Mouse (Mus musculus): ENCODE data around the gene Pspn. TPM values are rescaled to one million over a fixed set of nuclear protein-coding genes. Genes with fewer than 3 reads are reported as not detected.

The Pspn gene
- polyA plus RNA-seq, 1 experiment from 2014 or later: 0.37 TPM

DNA sequence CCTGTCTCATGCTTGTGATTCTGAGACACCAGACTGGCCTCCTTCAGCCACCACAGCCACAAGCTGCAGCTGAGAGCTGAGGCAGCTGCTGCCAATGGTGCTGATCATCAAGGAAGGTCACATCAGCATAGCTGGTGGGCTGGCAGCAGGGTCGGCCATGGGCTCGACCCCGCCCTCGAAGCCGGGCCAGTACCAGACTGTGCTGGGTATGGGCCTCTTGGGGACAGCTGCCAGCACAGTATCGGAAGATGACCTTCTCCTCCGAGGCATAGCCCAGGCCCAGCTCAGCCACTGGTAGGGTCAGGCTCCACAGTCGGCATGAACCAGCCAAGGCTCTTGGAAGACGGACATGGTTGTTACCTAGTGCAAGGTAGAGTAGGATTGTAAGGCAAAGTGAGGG, 404 bp downstream of the Pspn start:
- TF ChIP-seq EP300 (IDR thresholded peaks at IDR 0.05): no peak
- no peak for TF ChIP-seq CTCF (IDR thresholded peaks at IDR 0.05)
- Histone ChIP-seq H3K36me3 (ENCODE audit: insufficient read depth, low read length) (peaks cover 15% of the 10 kb centered on the region), H3K27ac (ENCODE audit: low read length) (no peak overlapping the region), H3K4me1 (ENCODE audit: insufficient read depth, low read depth, low read length) (no peaks in the 10 kb centered on the region; the same call in 1 of the 2 replicates), H3K4me3 (ENCODE audit: low read depth, low read length) (no peak overlapping the region), H3K9me3 (ENCODE audit: low read length) (no peaks in the 10 kb centered on the region), H3K27me3 (replicated peaks; ENCODE audit: insufficient read depth, low read length) (no peaks in the 10 kb centered on the region), H3K4me2 (replicated peaks; ENCODE audit: low read depth, low read length) (no peak overlapping the region), H3K9ac (replicated peaks; ENCODE audit: low read depth) (no peak overlapping the region)
- ATAC-seq: no peak
- WGBS: 94% methylated on average over 9 of the region's 9 CpGs
- DNase-seq (ENCODE audit: low spot score): no peak

- H3K4me3 ChIP-seq (ENCODE audit: low read depth, low read length): peak within 1 kb of the TSS; percentile 74
- no peak; the same call in 1 of the 2 replicates for TF ChIP-seq EP300 (IDR thresholded peaks at IDR 0.05)
- peak; percentile 90 for TF ChIP-seq CTCF (IDR thresholded peaks at IDR 0.05)
- peak within 1 kb of the TSS; percentile 59 for H3K27ac ChIP-seq (ENCODE audit: low read length)
- ATAC-seq (peak; percentile 100), DNase-seq (ENCODE audit: low spot score) (peak; percentile 100)
- H3K9ac ChIP-seq (replicated peaks; ENCODE audit: low read depth): peak within 1 kb of the TSS; percentile 34
- H3K4me1 ChIP-seq (ENCODE audit: insufficient read depth, low read depth, low read length): no peaks in the 10 kb centered on the region; the same call in 1 of the 2 replicates
- no peaks in the 10 kb centered on the region for H3K9me3 ChIP-seq (ENCODE audit: low read length)
- H3K36me3 ChIP-seq (ENCODE audit: insufficient read depth, low read length): peaks cover 11% of the 10 kb centered on the region; the same call in 1 of the 2 replicates
- H3K4me2 ChIP-seq (replicated peaks; ENCODE audit: low read depth, low read length): peak within 1 kb of the TSS; percentile 59
- WGBS: under 1% methylated on average over 37 of the region's 38 CpGs
- no peaks in the 10 kb centered on the region for H3K27me3 ChIP-seq (replicated peaks; ENCODE audit: insufficient read depth, low read length)
These were observed 2.7 kb downstream of the Pspn start, which contains the start of gene Alkbh7 for GRCm38 (mm10) chr17:56997029-56997667. Gene Alkbh7, plus strand, starts transcription at chr17:56997339.

DNA sequence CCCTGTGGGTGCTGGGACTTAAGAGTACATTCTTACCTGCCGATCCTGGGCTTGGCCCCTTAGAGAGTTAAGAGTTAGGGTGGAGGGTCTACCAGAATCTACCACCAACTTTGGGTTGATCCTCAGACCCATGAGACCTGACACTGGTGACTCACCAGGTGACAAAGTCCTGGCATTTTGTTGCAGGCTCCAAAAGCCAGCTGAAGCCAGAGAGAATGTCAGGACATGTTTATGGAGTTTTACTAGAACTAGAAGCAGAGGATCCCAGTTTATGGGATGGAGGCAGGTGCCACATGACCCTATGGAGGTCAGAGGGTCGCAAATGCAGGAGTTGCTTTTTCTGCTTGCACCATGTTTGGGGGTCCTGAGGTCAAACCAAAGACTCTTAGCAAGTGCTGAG, 3.3 kb downstream of the Pspn start:
- no peak overlapping the region for H3K9ac ChIP-seq (replicated peaks; ENCODE audit: low read depth)
- TF ChIP-seq CTCF (IDR thresholded peaks at IDR 0.05): no peak
- no peak for TF ChIP-seq EP300 (IDR thresholded peaks at IDR 0.05)
- H3K36me3 ChIP-seq (ENCODE audit: insufficient read depth, low read length): peaks cover 11% of the 10 kb centered on the region; the same call in 1 of the 2 replicates
- H3K4me2 ChIP-seq (replicated peaks; ENCODE audit: low read depth, low read length): no peak overlapping the region
- H3K4me1 ChIP-seq (ENCODE audit: insufficient read depth, low read depth, low read length): no peaks in the 10 kb centered on the region; the same call in 1 of the 2 replicates
- WGBS: 65% methylated on average over 2 of the region's 2 CpGs
- no peak overlapping the region for H3K27ac ChIP-seq (ENCODE audit: low read length)
- no peak for DNase-seq (ENCODE audit: low spot score)
- no peaks in the 10 kb centered on the region for H3K27me3 ChIP-seq (replicated peaks; ENCODE audit: insufficient read depth, low read length)
- no peaks in the 10 kb centered on the region for H3K9me3 ChIP-seq (ENCODE audit: low read length)
- no peak overlapping the region for H3K4me3 ChIP-seq (ENCODE audit: low read depth, low read length)
- no peak for ATAC-seq

DNA sequence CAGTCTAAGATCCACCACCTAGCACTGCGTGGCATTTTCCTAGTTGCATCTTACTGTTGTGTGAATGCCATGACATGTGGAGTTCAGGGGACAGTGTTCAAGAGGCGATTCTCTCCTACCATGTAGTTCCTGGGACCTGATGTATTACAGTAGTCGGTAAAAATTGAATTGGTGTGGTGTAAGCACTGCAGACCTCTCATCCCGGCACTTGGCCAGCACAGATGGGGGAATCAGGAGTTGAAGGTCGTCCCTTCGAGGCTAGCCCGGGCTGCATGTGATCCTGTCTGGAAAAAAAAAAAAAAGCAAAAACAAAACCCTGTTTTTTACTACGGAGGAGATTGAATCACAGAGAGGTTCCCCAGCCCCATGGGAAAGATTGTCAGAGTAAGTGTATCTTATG, 4.8 kb downstream of the Pspn start:
- TF ChIP-seq CTCF (IDR thresholded peaks at IDR 0.05) (no peak), EP300 (IDR thresholded peaks at IDR 0.05) (no peak)
- H3K4me2 ChIP-seq (replicated peaks; ENCODE audit: low read depth, low read length): no peak overlapping the region
- H3K4me1 ChIP-seq (ENCODE audit: insufficient read depth, low read depth, low read length): no peaks in the 10 kb centered on the region; the same call in 1 of the 2 replicates
- no peaks in the 10 kb centered on the region for H3K9me3 ChIP-seq (ENCODE audit: low read length)
- WGBS: 82% methylated on average over 8 of the region's 8 CpGs
- no peak for ATAC-seq
- no peak overlapping the region for H3K9ac ChIP-seq (replicated peaks; ENCODE audit: low read depth)
- H3K27ac ChIP-seq (ENCODE audit: low read length): no peak overlapping the region
- H3K4me3 ChIP-seq (ENCODE audit: low read depth, low read length): no peak overlapping the region
- no peaks in the 10 kb centered on the region for H3K27me3 ChIP-seq (replicated peaks; ENCODE audit: insufficient read depth, low read length)
- no peak for DNase-seq (ENCODE audit: low spot score)
- peaks cover 11% of the 10 kb centered on the region; the same call in 1 of the 2 replicates for H3K36me3 ChIP-seq (ENCODE audit: insufficient read depth, low read length)

- ATAC-seq: no peak
- no peaks in the 10 kb centered on the region for H3K9me3 ChIP-seq (ENCODE audit: low read length)
- no peak overlapping the region for H3K9ac ChIP-seq (replicated peaks; ENCODE audit: low read depth)
- TF ChIP-seq CTCF (IDR thresholded peaks at IDR 0.05): no peak
- TF ChIP-seq EP300 (IDR thresholded peaks at IDR 0.05): no peak
- H3K36me3 ChIP-seq (ENCODE audit: insufficient read depth, low read length): peaks cover 8% of the 10 kb centered on the region; the same call in 1 of the 2 replicates
- peak overlapping the region; percentile 83; the same call in 1 of the 2 replicates for H3K4me2 ChIP-seq (replicated peaks; ENCODE audit: low read depth, low read length)
- H3K4me1 ChIP-seq (ENCODE audit: insufficient read depth, low read depth, low read length): no peaks in the 10 kb centered on the region
- no peak for DNase-seq (ENCODE audit: low spot score)
- H3K27me3 ChIP-seq (replicated peaks; ENCODE audit: insufficient read depth, low read length): no peaks in the 10 kb centered on the region
- no peak overlapping the region for H3K27ac ChIP-seq (ENCODE audit: low read length)
- 72% methylated on average over 2 of the region's 2 CpGs for WGBS
- peak overlapping the region; percentile 59 for H3K4me3 ChIP-seq (ENCODE audit: low read depth, low read length)
These were observed 8.9 kb downstream of the Pspn start for GRCm38 (mm10) chr17:56990966-56991365.

DNA sequence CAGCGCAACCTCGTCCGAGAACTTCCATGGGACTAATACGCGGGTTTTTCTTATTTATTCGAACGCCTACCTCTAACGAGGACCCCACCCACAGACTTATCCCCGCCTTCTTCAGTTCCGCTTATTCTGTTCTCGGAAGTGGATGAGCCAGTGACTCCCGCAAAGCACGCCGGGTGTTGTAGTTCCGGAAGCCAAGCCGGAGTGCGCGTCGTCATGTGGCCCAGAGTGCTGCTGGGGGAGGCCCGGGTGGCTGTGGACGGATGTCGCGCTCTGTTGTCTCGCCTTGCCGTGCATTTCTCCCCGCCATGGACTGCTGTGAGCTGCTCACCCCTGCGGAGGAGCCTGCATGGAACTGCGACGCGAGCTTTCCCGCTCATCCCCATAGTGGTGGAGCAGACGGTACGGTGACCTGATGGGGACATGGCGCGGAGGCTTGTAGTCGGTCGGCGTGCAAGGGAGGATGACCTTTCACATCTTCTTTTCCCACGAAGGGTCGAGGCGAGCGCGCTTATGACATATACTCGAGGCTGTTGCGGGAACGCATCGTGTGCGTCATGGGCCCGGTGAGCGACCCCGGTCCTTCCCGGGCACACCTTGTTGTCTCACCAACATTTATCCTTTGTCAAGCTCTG, 9.6 kb downstream of the Pspn start, which contains the start of gene Clpp:
Clpp (plus strand) TSS at position 191 of the 632 bp plus-strand sequence.
- TF ChIP-seq CTCF (IDR thresholded peaks at IDR 0.05) (no peak), EP300 (IDR thresholded peaks at IDR 0.05) (no peak)
- Histone ChIP-seq H3K9me3 (ENCODE audit: low read length) (no peaks in the 10 kb centered on the region), H3K36me3 (ENCODE audit: insufficient read depth, low read length) (peaks cover 8% of the 10 kb centered on the region; the same call in 1 of the 2 replicates), H3K4me2 (replicated peaks; ENCODE audit: low read depth, low read length) (peak within 1 kb of the TSS; percentile 83), H3K27me3 (replicated peaks; ENCODE audit: insufficient read depth, low read length) (no peaks in the 10 kb centered on the region), H3K9ac (replicated peaks; ENCODE audit: low read depth) (peak within 1 kb of the TSS; percentile 66), H3K4me3 (ENCODE audit: low read depth, low read length) (peak within 1 kb of the TSS; percentile 59), H3K4me1 (ENCODE audit: insufficient read depth, low read depth, low read length) (no peaks in the 10 kb centered on the region), H3K27ac (ENCODE audit: low read length) (peak within 1 kb of the TSS; percentile 38)
- DNase-seq (ENCODE audit: low spot score) (peak; percentile 99), ATAC-seq (peak; percentile 99)
- WGBS: under 1% methylated on average over 52 of the region's 52 CpGs
